Mouse (Mus musculus): ENCODE data around the gene Tmod3.

DNA sequence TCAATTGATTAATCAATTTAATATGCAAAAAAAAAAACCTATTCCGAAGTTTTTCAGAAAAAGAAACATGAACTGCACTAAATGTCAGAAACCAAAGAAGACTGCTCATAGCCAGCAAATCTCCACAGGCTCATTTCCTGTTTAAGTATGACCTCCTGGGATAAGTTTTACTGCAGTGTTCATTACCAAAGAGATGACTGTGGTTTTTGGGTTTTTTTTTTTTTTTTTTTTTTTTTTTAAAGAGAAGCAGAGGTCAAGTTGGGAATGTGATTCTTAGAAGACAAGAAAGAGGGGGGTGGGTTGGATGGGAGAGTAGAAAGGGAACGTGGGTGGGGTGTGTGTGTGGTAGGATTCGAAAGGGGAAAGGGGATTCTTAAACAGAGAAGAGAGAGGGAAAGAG lies 1.1 kb downstream of the Tmod3 start:
- TF ChIP-seq CTCF (IDR thresholded peaks at IDR 0.05; ENCODE audit: low read depth): no peak
- TF ChIP-seq EP300 (IDR thresholded peaks at IDR 0.05; ENCODE audit: low read depth): no peak

Measured in heart, postnatal 0 days (tissue).